Mouse (Mus musculus) gastrocnemius, postnatal 36 days (tissue): Measurements from ENCODE around the gene Sox30. TPM values are rescaled to one million over a fixed set of nuclear protein-coding genes. Genes with fewer than 3 reads are reported as not detected.

Experiments
- DNase-seq, 2 experiments: peaks; one replicate each; pipeline ENCODE4 v3.0.0; 2022
- intact Hi-C: fragments of 180-260 bp; cut with DNase I; formaldehyde crosslinking; loops from one replicate; pipeline ENCODE4 v1.15.1; 2025
- long read RNA-seq, 2 experiments: library from polyadenylated mRNA; stranded (forward); transcript quantifications; one replicate each; pipeline ENCODE4 v2.0.0; 2021
- total RNA-seq, 2 experiments: library from RNA; stranded (reverse); gene quantifications; 2 replicates each; pipeline ENCODE4 v1.2.3; 2021

Gene Sox30
- not detected for total RNA-seq
- long read RNA-seq, experiment 1: 0 reads
- long read RNA-seq, experiment 2: 0 reads

- intact Hi-C loops: no loop called here
- peak in 1 of 2 experiments; percentile 22 for DNase-seq
Measured at GRCm38 (mm10) chr11:45979946-45980892, at the start of gene Sox30. Gene Sox30, plus strand, starts transcription at chr11:45980310.

GRCm38 (mm10) chr11:45932771-45933170 lies 47.3 kb upstream of the Sox30 start:
- no peak for DNase-seq
- intact Hi-C loops: no loop called here

GRCm38 (mm10) chr11:45937478-45937877 lies 42.6 kb upstream of the Sox30 start:
- no peak for DNase-seq
- intact Hi-C loops: no loop called here

- no peak for DNase-seq
- intact Hi-C loops: no loop called here
Measured at GRCm38 (mm10) chr11:45938917-45939316, 41.2 kb upstream of the Sox30 start.

GRCm38 (mm10) chr11:45942281-45942680 lies 37.8 kb upstream of the Sox30 start:
- no peak for DNase-seq
- intact Hi-C loops: no loop called here

GRCm38 (mm10) chr11:45943108-45943705 lies 36.9 kb upstream of the Sox30 start:
- intact Hi-C loops: no loop called here
- no peak for DNase-seq

GRCm38 (mm10) chr11:45943891-45944642 lies 36.0 kb upstream of the Sox30 start:
- peak in 1 of 2 experiments; percentile 20 for DNase-seq
- intact Hi-C loops: loop anchor here (2.0 kb wide), 1 partner anchor 271 kb away; no protein-coding TSS in a partner anchor

- intact Hi-C loops: loop anchor here (2.0 kb wide), 1 partner anchor 270 kb away; no protein-coding TSS in a partner anchor
- peak; percentile 94 to 98 for DNase-seq
Measured at GRCm38 (mm10) chr11:45944643-45945156, 35.4 kb upstream of the Sox30 start, which contains the start of gene Lsm11. Gene Lsm11, minus strand, starts transcription at chr11:45944935.

- intact Hi-C loops: no loop called here
- no peak for DNase-seq
Measured at GRCm38 (mm10) chr11:45946796-45947195, 33.3 kb upstream of the Sox30 start.

- no peak for DNase-seq
- intact Hi-C loops: no loop called here
Measured at GRCm38 (mm10) chr11:45947491-45947890, 32.6 kb upstream of the Sox30 start.

- intact Hi-C loops: loop anchor here (10.0 kb wide), 1 partner anchor 170 kb away; no protein-coding TSS in a partner anchor
- peak; percentile 83 to 92 for DNase-seq
Measured at GRCm38 (mm10) chr11:45955127-45955627, 24.9 kb upstream of the Sox30 start, which contains the start of gene Thg1l. Gene Thg1l, minus strand, starts transcription at chr11:45955494.

GRCm38 (mm10) chr11:45959598-45959997 lies 20.5 kb upstream of the Sox30 start:
- DNase-seq: no peak
- intact Hi-C loops: loop anchor here (10.0 kb wide), 1 partner anchor 165 kb away; no protein-coding TSS in a partner anchor

- intact Hi-C loops: no loop called here
- no peak for DNase-seq
Measured at GRCm38 (mm10) chr11:45960003-45960402, 20.1 kb upstream of the Sox30 start.

- no peak for DNase-seq
- intact Hi-C loops: no loop called here
Measured at GRCm38 (mm10) chr11:45966896-45967295, 13.2 kb upstream of the Sox30 start.

GRCm38 (mm10) chr11:45968466-45968865 lies 11.6 kb upstream of the Sox30 start:
- intact Hi-C loops: no loop called here
- DNase-seq: no peak

- intact Hi-C loops: no loop called here
- no peak for DNase-seq
Measured at GRCm38 (mm10) chr11:45973635-45974034, 6.5 kb upstream of the Sox30 start.

- intact Hi-C loops: no loop called here
- no peak for DNase-seq
Measured at GRCm38 (mm10) chr11:45974466-45974865, 5.6 kb upstream of the Sox30 start.

- intact Hi-C loops: no loop called here
- DNase-seq: no peak
Measured at GRCm38 (mm10) chr11:45976061-45976460, 4.0 kb upstream of the Sox30 start.

- no peak for DNase-seq
- intact Hi-C loops: no loop called here
Measured at GRCm38 (mm10) chr11:45980893-45981253, 763 bp downstream of the Sox30 start.

GRCm38 (mm10) chr11:45991604-45992003 lies 11.5 kb downstream of the Sox30 start:
- DNase-seq: no peak
- intact Hi-C loops: no loop called here
